Mouse (Mus musculus) T-cell, adult 2 months (primary cell): ENCODE results near the gene Ccdc62.

Experiments
- DNase-seq: peaks from one replicate; pipeline ENCODE4 v3.0.0; 2022; ENCODE audit warnings: low spot score

Gene Ccdc62

GRCm38 (mm10) chr5:123938479-123938878 is 8.0 kb downstream of the Ccdc62 start:
- no peak for DNase-seq

GRCm38 (mm10) chr5:123946546-123946945 is 16.1 kb downstream of the Ccdc62 start:
- DNase-seq, result no peak

GRCm38 (mm10) chr5:123947041-123947761 is 16.7 kb downstream of the Ccdc62 start:
- no peak for DNase-seq

DNA sequence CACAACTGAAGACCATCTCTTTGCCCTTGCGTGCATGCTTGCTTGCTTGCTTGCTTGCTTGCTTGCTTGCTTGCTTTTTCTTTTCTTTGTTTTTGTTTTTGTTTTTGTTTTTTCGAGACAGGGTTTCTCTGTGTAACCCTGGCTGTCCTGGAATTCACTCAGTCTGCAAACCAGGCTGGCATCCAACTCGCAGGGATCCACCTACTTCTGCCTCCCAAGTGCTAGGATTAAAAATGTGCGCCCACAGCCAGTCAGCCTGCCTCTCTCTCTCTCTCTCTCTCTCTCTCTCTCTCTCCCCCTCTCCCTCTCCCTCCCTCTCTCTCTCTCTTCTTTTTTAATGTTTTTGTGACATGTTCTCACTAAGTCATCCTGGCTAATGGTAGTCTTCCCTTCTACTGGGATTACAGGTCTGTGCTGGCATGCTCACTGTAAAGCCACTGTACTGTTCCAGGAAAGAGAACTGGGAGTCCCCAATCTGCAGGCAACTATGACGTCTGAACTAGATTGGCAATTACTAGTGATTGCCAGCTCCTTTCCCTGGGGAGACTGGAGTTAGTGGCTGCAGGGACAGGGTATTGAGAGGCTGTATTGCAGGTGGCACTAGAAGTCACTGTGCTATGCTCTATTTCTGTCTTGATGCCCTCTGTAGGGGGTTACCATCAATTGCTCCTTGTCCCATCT is 22.0 kb downstream of the Ccdc62 start:
- no peak for DNase-seq

GRCm38 (mm10) chr5:123957213-123957612 is 26.7 kb downstream of the Ccdc62 start:
- no peak for DNase-seq

DNA sequence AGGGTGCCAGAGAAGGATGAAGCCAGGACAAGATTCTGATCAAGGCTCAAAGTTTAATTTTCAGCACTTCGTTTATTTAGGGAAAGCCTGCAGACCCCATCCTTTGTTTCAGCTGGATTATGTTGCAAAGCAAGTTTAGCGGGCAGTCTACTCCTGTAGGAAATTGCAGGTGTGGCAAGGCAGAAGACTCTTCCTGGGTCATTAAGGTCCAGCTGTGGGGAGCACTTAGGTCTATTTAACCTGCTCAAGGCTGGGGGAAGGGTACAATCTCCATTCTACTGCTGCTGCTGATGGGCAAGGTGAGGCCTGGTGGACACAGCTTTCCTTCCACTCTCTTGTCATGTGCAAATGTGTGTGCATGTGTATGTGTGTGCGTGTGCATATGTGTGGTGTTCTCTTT is 28.5 kb downstream of the Ccdc62 start:
- DNase-seq, result no peak

DNA sequence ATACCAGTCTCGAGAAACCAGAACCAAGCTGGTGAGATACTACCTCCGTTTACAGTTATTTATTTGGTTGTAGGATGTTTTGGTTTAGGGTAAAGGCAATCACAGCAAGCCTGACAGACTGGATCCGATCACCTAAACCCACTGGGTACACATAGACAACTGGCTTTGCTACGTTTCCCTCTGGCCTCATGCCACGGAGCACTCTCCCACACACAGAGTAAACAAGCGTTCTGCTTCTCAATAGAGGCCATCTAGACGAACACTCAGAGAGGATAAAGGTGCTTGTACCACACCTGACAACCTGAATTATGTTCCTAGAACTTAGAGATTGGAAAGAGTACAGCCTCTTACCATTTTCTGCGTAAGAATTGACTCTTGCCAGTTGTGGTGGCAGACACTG is 29.6 kb downstream of the Ccdc62 start:
- no peak for DNase-seq

DNA sequence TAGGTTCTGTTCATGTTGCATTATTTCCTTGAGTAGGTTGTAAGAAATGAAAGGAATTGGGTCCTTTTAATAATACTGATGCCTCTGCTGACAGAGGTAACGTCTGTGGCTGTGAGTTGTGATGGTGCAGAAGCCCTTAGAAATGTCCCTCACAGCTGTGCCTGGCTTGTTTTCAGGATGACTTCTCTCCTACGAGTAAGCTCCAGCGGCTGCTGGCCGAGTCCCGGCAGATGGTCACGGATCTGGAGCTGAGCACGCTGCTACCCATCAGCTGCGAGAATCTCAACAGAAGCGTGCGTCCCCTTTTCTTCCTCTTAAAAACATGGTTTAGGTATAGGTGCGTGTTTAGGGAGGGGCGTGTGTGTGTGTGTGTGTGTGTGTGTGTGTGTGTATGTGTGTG is 30.6 kb downstream of the Ccdc62 start:
- DNase-seq, result no peak

- DNase-seq, result no peak
These were observed 33.7 kb downstream of the Ccdc62 start for GRCm38 (mm10) chr5:123964208-123964607.

DNA sequence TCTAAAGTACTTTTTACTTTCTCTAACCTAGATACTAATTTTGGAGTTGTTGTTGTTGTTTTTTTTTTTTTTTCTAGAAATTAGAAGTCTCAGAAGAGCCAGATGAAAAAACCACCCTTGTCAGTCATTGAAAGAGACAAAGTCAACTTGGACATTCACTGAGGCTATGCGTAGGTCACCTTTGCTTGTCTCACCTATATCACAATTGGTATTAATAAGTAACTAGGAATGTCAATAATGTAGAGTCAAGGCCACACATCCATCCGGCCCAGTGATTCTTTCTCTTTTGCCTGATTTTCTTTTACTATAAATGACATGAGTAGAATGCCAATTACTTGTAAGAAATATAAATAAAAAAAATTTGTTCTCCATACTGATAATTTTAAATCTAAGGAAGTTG is 36.3 kb downstream of the Ccdc62 start:
- DNase-seq, result no peak

- DNase-seq, result no peak
These were observed 38.0 kb downstream of the Ccdc62 start for GRCm38 (mm10) chr5:123968468-123968867.

DNA sequence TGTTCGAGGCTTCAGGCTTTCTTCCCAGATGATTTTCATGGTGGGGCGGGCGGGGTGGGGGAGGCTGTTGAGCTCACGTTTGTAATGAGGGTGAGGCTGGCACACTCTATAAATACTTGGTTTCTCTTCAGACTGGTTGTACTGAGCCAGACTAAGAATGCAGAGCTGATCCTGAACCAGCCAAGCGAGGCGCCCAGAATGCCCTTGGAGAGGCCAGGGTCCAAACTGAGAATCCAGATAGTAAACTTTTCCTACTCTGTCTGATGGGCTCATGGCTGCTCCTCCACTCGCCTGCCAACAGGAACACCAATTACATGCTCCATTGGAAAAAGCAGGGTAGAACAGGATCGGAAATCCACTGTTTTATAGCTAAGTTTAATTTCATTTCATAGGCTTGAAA is 38.7 kb downstream of the Ccdc62 start:
- no peak for DNase-seq

DNA sequence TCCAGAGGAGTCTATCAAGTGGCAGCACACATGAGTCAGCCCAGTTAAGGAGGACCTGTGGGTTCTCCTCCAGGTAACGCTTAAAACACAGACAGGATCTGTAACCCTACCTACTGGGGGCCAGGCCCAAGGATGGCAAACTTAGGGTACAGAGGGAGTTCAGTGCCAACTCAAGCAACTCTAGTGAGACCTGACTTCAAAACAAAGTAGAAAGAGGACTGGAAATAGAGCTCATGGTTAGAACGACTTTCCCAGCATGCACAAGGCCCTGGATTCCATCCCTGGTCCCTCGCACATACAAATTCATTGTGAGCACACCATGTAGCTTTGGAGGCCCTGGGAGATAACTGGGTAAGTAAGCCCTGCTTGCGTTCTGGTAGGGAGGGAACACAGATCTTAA is 40.1 kb downstream of the Ccdc62 start:
- no peak for DNase-seq

GRCm38 (mm10) chr5:123972453-123972852 is 42.0 kb downstream of the Ccdc62 start:
- no peak for DNase-seq

DNA sequence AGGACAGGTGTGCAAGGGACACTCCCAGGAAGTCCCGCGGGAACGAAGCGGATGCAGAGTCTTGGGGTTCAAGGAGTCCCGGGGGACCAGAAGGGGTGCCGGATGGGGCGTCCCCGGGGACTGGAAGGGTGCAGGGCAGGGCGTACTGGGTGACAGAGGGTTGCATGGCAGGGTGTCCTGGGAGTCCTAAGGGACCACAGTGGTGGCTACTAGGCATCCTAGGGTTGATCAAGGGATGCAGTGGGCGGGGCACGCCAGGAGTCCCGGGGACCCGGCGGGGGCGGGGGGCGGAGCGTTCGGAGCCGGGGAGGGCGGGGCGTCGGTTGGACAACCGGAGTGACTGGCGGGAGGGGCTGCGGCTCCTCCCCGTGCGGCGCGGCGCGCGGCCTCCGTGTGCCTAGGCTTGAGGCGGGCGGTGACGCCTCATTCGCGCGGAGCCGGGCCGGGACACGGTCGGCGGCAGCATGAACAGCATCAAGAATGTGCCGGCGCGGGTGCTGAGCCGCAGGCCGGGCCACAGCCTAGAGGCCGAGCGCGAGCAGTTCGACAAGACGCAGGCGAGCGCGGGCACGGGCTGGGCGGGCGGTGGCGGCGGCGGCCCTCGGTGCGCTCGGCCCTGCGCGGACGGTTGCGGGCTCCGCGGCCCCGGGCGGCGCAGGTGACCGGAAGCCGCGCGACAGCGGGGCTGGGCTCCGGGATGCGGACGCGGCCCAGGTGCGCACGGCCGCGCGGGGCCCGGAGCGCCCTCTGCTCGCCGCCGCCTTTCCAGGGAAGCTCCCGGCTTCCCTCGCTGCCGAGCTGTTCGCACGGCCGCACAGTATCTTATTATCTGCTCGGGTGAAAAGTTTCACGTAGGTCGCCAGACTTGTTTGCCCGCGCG is 43.1 kb downstream of the Ccdc62 start, which contains the start of gene Hip1r:
Gene Hip1r (plus strand): TSS at position 330 of the 880 bp plus-strand sequence.
- peak; percentile 54 for DNase-seq

DNA sequence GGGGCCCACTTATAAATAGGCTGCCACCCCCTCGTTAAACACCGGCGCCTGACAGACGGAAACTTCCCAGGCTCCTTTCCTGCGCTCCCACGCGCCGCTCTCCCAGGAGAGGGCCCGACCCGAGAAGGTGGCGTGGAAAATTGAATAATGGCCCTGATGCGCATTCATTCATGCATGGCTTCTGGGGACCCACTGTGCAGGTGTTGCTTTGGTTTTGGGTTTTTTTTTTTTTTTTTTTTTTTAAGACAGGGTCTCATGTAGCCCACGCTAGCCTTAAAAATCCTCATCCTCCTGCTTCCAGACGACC is 43.7 kb downstream of the Ccdc62 start:
- no peak for DNase-seq

DNA sequence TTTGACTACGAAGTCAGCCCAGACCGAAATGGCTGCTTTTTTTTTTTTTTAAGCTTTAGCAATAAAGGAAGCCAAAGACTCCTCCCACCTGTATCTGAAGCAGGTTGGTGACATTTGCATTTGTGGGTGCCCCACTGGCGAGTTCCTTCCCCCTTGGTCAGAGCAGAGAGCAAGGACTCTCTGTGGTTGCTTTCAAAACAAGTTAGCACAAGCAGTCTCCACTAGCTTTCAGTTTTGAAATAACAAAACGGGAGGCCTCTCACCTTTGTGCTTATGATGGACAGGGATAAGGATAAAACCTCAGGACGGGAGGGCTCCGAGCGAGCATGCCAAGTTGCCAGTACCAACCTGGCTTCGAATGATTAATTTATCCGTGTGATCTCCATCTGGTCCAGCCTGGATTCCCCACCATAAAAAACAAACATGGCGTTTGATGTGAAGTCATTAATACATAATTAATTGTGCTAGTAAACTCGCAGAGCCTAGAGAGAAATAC is 44.2 kb downstream of the Ccdc62 start:
- peak; percentile 55 for DNase-seq

GRCm38 (mm10) chr5:123975668-123976180 is 45.2 kb downstream of the Ccdc62 start:
- no peak for DNase-seq

GRCm38 (mm10) chr5:123977231-123977630 is 46.8 kb downstream of the Ccdc62 start:
- no peak for DNase-seq

DNA sequence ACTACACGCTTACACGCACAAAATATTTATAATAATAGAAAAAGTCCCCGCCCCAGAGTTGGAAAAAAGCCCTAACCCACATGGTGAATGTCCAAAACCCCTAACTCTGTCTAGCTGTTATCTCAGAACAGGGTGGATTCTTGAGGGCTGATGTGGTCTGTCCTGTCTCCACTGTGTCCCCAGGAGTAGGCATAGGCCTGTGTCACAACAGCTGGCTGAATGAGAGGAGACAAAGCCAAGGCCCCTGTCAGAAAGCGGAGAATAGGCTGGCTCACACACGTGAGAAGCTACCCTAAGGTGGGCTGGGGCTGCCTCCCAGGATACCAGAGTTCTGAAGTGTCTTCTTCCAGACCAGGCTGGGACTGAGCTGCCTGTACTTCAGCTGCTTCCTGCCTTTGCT is 47.7 kb downstream of the Ccdc62 start:
- DNase-seq, result no peak

GRCm38 (mm10) chr5:123979221-123979979 is 48.9 kb downstream of the Ccdc62 start:
- no peak for DNase-seq

DNA sequence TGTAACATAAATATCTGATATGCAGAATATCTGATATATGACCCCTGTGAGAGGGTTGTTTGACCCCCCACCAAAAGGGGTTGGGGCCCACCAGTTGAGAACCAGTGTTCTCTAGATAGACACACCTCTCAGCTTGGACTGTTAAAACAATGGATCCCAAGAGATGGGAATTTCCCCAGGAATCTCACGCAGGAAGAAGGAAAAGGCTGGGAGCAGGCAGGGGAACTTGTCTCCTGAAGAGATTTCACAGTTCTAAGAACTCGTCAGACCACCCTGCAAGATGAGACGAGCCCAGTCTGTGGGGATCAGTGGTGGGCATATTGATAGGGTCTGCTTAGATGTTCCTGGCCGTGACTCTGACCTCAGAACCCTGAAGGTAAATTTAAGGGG is 49.5 kb downstream of the Ccdc62 start:
- no peak for DNase-seq
